Mouse (Mus musculus) lung, postnatal 0 days (tissue): ENCODE data around the gene Wwtr1.

Experiments used
- CTCF ChIP-seq: IDR thresholded peaks from 2 replicates; pipeline ENCODE4 v1.5.1; 2016; ENCODE audit warnings: antibody characterized with exemption, mild to moderate bottlenecking
- EP300 ChIP-seq: IDR thresholded peaks from 2 replicates; pipeline ENCODE4 v1.6.1; 2016; ENCODE audit warnings: antibody characterized with exemption, mild to moderate bottlenecking, control low read depth

DNA sequence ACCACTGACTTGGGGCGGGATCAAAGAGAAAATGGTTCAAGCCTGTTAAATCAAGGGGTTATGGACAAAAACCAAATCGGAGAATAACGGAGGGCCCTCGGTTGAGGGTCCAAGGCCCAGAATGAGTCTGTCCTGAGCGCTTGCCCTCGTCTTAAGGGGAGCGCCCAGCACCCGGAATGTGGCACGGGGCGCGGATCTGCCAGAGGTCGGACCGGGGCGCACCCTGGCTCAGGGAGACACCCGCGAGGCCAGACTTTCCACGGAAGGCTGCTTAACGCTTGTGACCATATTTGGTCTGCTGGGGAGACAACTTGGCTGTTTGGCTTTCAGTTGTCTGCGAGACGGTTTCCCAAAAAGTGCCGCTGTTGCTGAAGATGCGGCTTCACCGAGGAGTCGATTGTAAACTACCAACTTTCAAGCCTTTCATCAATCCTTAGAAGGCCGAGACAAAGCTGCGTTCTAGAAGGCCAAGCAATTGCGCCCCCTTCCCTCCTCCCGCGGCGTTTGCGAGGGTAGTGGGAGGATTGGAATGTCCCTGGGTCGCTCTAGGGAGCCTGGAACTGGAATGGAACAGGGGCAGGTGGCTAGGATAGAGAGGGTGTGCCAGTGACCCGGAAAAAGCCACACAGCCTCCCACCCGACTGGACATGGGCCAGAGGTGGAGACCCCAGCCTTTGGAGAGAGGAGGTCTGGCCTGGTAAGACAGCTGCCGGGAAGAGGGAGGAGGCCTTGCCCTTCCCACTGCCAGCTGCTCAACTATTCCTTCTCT is 530 bp upstream of the Wwtr1 start:
- TF ChIP-seq CTCF = peak; percentile 71
- TF ChIP-seq EP300 = peak; percentile 46
